Mouse (Mus musculus) stomach, embryonic 15.5 days (tissue): ENCODE data around the gene E2f2. TPM values are rescaled to one million over a fixed set of nuclear protein-coding genes. Genes with fewer than 3 reads are reported as not detected.

Experiments used
- ATAC-seq: fragments of 200-750 bp; cut with Nextera tagmentation; 2 replicates; pipeline ENCODE4 v1.8.0; 2017; ENCODE audit warnings: low read depth, moderate number of reproducible peaks, moderate TSS enrichment; ENCODE audit not compliant: insufficient read depth, low FRiP score
- H3K27ac ChIP-seq: fragments of 300-500 bp; sonication (generic); 2 replicates; pipeline ENCODE4 v1.5.1; 2015; ENCODE audit warnings: mild to moderate bottlenecking, inconsistent platforms
- H3K27me3 ChIP-seq: fragments of 300-500 bp; sonication (generic); replicated peaks from 2 replicates; pipeline ENCODE4 v1.6.1; 2015; ENCODE audit warnings: inconsistent platforms
- H3K36me3 ChIP-seq: fragments of 300-500 bp; sonication (generic); 2 replicates; pipeline ENCODE4 v1.6.1; 2015; ENCODE audit warnings: inconsistent platforms
- H3K4me1 ChIP-seq: fragments of 300-500 bp; sonication (generic); 2 replicates; pipeline ENCODE4 v1.6.1; 2015; ENCODE audit warnings: inconsistent platforms
- H3K4me2 ChIP-seq: fragments of 300-500 bp; sonication (generic); 2 replicates; pipeline ENCODE4 v1.6.1; 2015; ENCODE audit warnings: mild to moderate bottlenecking, inconsistent platforms
- H3K4me3 ChIP-seq: fragments of 300-500 bp; sonication (generic); replicated peaks from 2 replicates; pipeline ENCODE4 v1.5.1; 2015; ENCODE audit warnings: inconsistent platforms
- H3K9ac ChIP-seq: fragments of 300-500 bp; sonication (generic); 2 replicates; pipeline ENCODE4 v1.6.1; 2015; ENCODE audit warnings: inconsistent platforms
- H3K9me3 ChIP-seq: fragments of 300-500 bp; sonication (generic); 2 replicates; pipeline ENCODE4 v1.6.1; 2016; ENCODE audit warnings: inconsistent platforms
- WGBS: fragments of 180-500 bp; shearing (Covaris S2); methylation state at CpG from one replicate; pipeline ENCODE4 v1.1.7; 2015; 5-methylcytosine and 5-hydroxymethylcytosine counted together
- polyA plus RNA-seq: library from polyadenylated mRNA; unstranded; fragments of >200 nt; fragmentation: Nextera tagmentation; extraction: Ambion mirVana; gene quantifications from 2 replicates; pipeline ENCODE4 v1.2.1, GENCODE M21; 2015

The E2f2 gene
- polyA plus RNA-seq, 1 experiment from 2014 or later = 11.4 TPM

DNA sequence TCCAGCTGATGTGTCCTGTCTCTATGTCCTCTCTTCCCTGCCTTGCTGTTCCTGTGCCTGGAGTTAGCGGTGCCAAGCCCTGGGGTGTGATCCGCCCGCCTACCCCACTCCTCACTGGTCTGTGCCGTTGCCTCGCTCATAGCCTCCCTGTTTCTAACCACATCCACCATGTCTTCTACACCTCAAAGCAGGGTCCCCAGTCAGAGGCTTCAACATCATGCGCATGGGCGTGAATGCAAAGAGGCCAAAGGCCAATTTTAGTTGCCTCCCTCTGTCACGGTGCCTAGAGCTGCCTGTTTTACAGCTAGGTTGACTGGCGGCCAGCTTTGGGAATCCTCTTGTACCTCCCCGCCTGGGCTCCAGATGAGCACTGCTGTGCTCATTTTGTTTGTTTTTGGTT lies 24.0 kb downstream of the E2f2 start:
- WGBS = 78% methylated on average over 10 of the region's 10 CpGs
- Histone ChIP-seq H3K4me2 (no peak overlapping the region), H3K9me3 (no peaks in the 10 kb centered on the region), H3K36me3 (no peaks in the 10 kb centered on the region; the same call in 1 of the 2 replicates), H3K27me3 (no peaks in the 10 kb centered on the region), H3K4me1 (no peaks in the 10 kb centered on the region), H3K9ac (no peak overlapping the region), H3K27ac (no peak overlapping the region), H3K4me3 (no peak overlapping the region)
- ATAC-seq = no peak

DNA sequence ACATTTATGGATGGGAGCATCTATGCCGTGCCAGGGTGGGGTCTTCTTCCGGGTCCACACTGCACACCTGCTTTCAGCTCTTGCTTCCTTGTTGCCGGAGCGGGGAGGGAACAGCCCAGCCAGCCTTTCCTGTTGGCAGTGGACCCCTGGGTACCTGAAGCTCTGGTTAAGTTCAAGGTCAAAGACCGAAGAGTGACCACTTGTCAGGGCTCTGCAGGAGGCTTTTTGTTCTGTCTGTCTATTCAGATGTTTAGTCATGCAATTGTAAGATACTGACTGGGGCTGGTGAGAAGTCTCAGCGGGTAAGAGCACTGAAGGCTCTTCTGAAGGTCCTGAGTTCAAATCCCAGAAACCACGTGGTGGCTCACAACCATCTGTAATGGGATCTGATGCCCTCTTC lies 26.7 kb downstream of the E2f2 start:
- Histone ChIP-seq H3K4me3 (no peak overlapping the region), H3K9ac (no peak overlapping the region), H3K4me1 (peaks cover 4% of the 10 kb centered on the region; the same call in 1 of the 2 replicates), H3K27ac (no peak overlapping the region), H3K36me3 (no peaks in the 10 kb centered on the region; the same call in 1 of the 2 replicates), H3K27me3 (no peaks in the 10 kb centered on the region), H3K4me2 (no peak overlapping the region), H3K9me3 (no peaks in the 10 kb centered on the region)
- ATAC-seq = no peak
- WGBS = 80% methylated on average over 7 of the region's 7 CpGs

DNA sequence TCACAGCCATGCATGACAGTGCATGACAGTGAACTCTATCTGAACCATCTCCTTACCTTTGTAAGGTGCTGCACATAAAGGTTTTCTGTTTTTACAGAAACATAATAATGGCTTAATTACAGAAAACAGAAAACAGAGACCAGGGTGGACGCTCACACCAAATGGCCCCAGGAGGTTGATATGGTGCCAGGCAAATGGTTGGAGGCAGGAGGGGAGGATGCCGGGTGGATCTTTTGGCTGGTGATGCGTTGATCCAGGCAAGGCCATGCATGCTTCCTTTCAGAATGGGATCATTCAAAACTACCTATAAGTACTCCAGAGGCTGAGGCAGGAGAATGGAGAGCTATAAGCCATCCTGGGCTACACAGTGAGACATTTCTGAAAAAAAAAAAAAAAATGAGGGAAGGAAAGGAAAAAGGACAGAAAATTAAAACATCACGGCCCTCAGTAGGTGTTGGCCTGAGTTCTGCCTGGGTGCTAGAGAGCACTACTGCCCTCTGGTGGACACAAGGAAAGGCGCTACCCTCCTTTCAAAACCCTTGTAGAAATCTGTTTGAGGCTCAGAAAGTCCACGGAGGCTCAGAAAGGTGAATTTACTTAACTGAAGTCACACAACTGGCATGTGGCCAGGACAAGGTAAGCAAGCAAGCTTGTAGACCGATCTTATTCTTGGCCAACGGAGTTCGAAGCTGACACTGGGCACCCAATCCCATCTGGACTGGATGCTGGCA lies 27.5 kb downstream of the E2f2 start:
- H3K27ac ChIP-seq = no peak overlapping the region
- no peaks in the 10 kb centered on the region for H3K9me3 ChIP-seq
- H3K9ac ChIP-seq = no peak overlapping the region
- 29% methylated on average over 9 of the region's 9 CpGs for WGBS
- no peak overlapping the region for H3K4me3 ChIP-seq
- H3K27me3 ChIP-seq = no peaks in the 10 kb centered on the region
- peaks cover 4% of the 10 kb centered on the region; the same call in 1 of the 2 replicates for H3K4me1 ChIP-seq
- H3K36me3 ChIP-seq = no peaks in the 10 kb centered on the region
- no peak for ATAC-seq
- H3K4me2 ChIP-seq = no peak overlapping the region

DNA sequence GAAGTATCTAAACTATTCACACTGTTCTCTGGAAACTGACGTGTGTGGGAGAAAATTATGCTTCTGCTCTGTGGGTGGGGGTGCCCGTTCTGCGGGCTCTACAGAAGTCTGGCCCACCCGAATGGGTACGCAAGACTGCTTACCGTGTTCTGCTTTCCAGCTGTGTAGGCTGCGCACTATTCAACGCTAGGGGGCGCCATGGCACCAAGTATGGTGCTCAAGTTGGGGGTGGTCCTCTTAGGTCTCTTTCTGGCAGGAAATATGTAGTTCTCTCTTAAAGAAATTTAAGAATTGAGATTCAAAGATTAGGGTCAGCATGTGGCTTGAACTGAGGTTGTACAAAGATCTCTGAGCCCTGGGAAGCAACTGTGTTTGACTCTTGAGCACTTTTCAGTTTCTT lies 30.3 kb downstream of the E2f2 start:
- Histone ChIP-seq H3K4me2 (no peak overlapping the region), H3K9ac (no peak overlapping the region), H3K27me3 (no peaks in the 10 kb centered on the region), H3K4me3 (no peak overlapping the region), H3K36me3 (no peaks in the 10 kb centered on the region), H3K27ac (no peak overlapping the region), H3K9me3 (no peaks in the 10 kb centered on the region), H3K4me1 (peaks cover 12% of the 10 kb centered on the region)
- 4% methylated on average over 9 of the region's 9 CpGs for WGBS
- ATAC-seq = no peak

DNA sequence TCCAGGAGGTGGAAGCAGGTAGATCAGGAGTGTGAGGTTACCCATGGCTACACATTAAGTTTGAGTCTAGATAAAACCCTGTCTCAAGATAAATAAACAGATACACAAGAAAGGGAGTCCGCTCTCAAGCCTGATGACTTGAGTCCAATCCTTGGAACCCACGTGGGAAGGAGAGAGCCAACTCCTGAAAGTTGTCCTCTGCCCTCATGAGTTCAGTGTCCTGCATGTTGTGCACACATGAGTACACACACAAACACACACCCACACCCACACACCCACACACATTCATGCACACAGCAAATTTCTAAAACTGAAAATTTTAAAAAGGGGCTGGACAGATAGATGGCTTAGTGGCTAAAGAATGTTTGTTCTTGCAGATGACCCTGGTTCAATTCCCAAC lies 32.6 kb downstream of the E2f2 start:
- Histone ChIP-seq H3K27ac (no peak overlapping the region), H3K4me1 (peaks cover 24% of the 10 kb centered on the region), H3K27me3 (no peaks in the 10 kb centered on the region), H3K4me2 (no peak overlapping the region), H3K36me3 (no peaks in the 10 kb centered on the region), H3K4me3 (no peak overlapping the region), H3K9ac (no peak overlapping the region), H3K9me3 (no peaks in the 10 kb centered on the region)
- 61% methylated on average over 2 of the region's 2 CpGs for WGBS
- ATAC-seq = no peak

DNA sequence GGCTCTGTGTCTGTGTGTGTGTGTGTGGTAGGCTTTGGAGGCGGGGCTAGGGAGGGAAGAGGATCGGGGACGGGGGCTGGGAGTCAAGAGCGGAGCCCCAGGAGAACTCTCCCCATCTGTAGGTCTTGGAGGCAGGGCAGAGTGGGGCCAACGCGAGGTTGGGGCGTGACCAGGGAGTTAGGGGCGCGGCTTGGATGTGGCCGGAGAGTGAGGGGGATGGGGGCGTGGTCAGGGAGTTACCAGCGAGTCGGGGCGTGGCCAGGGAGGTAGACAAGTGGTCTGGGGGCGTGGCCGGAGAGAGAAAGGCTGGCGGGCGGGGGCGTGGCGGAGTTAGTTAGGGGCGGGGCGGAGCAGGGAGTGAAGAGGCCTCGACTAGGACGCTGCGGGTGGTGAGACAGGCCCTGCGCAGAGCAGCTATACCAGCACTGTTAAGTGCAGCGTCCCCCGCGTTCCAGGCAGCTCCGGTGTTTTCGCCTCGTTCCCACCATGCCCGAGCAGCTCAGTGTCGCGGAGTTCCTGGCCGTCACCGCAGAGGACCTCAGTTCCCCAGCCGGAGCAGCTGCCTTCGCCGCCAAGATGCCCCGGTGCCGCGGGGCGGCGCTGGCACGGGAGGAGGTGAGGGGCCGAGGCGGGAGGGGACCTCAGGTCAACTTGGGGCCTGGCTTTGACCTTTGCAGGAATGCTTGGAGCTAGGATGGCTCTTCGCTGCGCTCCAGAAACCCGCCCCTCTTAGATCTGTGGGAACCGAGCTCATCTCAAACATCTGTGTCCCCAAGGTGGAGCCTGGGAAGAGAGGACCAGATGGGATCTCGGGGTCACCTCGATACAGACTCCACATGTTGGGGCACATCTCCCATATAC lies 34.1 kb downstream of the E2f2 start, which contains the start of gene Asap3:
TSS of gene Asap3 (plus strand) at position 333 of the 861 bp plus-strand sequence.
- Histone ChIP-seq H3K27ac (peak within 1 kb of the TSS; percentile 73), H3K27me3 (no peaks in the 10 kb centered on the region), H3K4me3 (peak within 1 kb of the TSS; percentile 52), H3K4me1 (peaks cover 24% of the 10 kb centered on the region), H3K9ac (peak within 1 kb of the TSS; percentile 33), H3K36me3 (no peaks in the 10 kb centered on the region), H3K4me2 (peak within 1 kb of the TSS; percentile 95), H3K9me3 (no peaks in the 10 kb centered on the region)
- WGBS = under 1% methylated on average over 54 of the region's 54 CpGs
- ATAC-seq = peak; percentile 91

DNA sequence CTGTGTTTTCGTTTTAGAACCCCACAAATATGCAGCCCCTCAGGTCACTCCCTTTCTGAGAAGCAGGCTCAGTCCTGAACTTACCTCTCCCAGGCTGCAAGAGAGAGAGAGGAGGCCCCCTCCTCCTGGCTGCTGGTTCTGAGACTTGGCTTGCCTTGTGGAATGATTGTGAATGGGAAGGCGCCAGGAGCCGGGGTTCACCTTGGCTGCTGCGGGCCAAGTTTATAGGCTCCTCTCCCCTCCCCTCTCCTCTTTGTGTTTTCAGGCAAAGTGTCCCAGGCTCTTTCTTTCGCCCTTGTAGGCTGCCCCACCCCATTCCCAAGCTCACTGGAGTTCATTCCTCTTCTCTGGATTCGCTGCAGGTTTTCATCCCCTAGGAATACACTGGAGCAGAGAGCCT lies 34.7 kb downstream of the E2f2 start:
- peak overlapping the region; percentile 95 for H3K4me2 ChIP-seq
- WGBS = 3% methylated on average over 6 of the region's 6 CpGs
- peak overlapping the region; percentile 33; the same call in 1 of the 2 replicates for H3K9ac ChIP-seq
- H3K27ac ChIP-seq = peak overlapping the region; percentile 73
- H3K4me1 ChIP-seq = peaks cover 24% of the 10 kb centered on the region
- H3K4me3 ChIP-seq = peak overlapping the region; percentile 52
- no peaks in the 10 kb centered on the region for H3K27me3 ChIP-seq
- ATAC-seq = no peak
- no peaks in the 10 kb centered on the region for H3K36me3 ChIP-seq
- H3K9me3 ChIP-seq = no peaks in the 10 kb centered on the region

DNA sequence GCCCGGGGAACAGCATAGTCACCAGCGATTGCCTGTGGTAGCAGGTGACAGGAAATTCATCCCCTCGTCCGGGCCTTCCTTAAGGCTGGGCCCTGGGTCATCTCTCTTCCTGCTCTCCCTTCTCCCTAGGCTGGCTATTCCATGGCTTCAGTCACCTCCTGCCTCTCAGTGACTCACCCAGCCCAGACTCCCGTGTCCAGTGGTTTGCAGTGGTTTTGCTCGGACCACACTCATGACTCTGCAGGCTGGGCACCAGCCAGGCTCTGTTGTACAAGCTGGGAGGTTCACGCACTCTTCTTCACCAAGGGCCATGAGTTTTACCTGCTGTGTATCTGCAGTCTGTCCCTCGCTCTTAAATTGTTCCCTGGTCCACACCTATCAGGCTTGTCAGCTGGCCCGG lies 38.7 kb downstream of the E2f2 start:
- peaks cover 29% of the 10 kb centered on the region for H3K4me1 ChIP-seq
- H3K9ac ChIP-seq = no peak overlapping the region
- H3K36me3 ChIP-seq = no peaks in the 10 kb centered on the region
- no peak for ATAC-seq
- no peaks in the 10 kb centered on the region for H3K9me3 ChIP-seq
- WGBS = 81% methylated on average over 9 of the region's 9 CpGs
- no peak overlapping the region for H3K27ac ChIP-seq
- H3K4me2 ChIP-seq = no peak overlapping the region
- no peaks in the 10 kb centered on the region for H3K27me3 ChIP-seq
- H3K4me3 ChIP-seq = no peak overlapping the region

DNA sequence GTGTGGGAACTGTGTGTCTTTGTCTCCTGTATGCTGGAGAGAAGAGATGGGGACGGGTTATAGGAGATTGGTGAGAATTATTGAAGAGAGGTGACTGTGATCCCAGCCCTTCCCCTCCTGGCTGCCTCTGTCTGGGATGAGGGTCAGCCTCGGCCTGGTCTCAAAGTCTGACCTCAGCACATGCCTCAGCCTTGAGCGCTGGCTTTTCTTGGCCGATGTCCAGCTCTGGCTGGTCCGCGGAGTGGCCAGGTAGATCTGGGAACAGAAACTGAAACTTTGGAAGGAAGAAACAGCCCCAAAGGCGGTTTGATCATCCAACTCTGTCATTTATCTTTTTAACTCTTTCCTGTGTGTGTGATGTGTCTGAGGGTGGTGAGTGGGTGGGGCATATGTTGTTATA lies 41.4 kb downstream of the E2f2 start:
- no peak overlapping the region for H3K4me3 ChIP-seq
- ATAC-seq = no peak
- 58% methylated on average over 7 of the region's 7 CpGs for WGBS
- H3K9me3 ChIP-seq = no peaks in the 10 kb centered on the region
- H3K4me2 ChIP-seq = no peak overlapping the region
- peaks cover 25% of the 10 kb centered on the region for H3K4me1 ChIP-seq
- H3K27me3 ChIP-seq = no peaks in the 10 kb centered on the region
- no peak overlapping the region for H3K27ac ChIP-seq
- H3K9ac ChIP-seq = no peak overlapping the region
- no peaks in the 10 kb centered on the region for H3K36me3 ChIP-seq

DNA sequence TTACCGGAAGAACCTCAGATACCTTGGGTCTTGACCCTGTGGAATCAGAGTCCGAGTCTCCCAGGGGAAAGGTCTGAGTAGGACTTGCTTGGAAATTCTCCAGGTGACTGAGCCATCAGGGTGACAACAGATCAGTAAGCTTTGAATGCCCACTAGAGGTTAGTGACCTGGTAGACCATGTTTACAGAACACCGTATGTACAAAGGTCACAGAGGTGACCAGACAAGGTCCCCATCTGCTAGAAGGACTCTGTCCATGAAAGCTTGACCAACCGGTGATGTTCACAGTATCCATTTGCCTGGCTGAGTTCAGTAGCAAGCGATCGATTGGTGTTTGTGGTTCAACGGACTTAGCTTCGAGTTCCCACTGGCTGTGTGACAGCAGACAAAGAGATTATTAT lies 42.6 kb downstream of the E2f2 start:
- no peak overlapping the region for H3K4me3 ChIP-seq
- no peaks in the 10 kb centered on the region for H3K9me3 ChIP-seq
- H3K9ac ChIP-seq = no peak overlapping the region
- peaks cover 30% of the 10 kb centered on the region for H3K4me1 ChIP-seq
- no peak overlapping the region for H3K4me2 ChIP-seq
- 76% methylated on average over 8 of the region's 8 CpGs for WGBS
- H3K36me3 ChIP-seq = no peaks in the 10 kb centered on the region
- no peak overlapping the region for H3K27ac ChIP-seq
- ATAC-seq = no peak
- no peaks in the 10 kb centered on the region for H3K27me3 ChIP-seq

DNA sequence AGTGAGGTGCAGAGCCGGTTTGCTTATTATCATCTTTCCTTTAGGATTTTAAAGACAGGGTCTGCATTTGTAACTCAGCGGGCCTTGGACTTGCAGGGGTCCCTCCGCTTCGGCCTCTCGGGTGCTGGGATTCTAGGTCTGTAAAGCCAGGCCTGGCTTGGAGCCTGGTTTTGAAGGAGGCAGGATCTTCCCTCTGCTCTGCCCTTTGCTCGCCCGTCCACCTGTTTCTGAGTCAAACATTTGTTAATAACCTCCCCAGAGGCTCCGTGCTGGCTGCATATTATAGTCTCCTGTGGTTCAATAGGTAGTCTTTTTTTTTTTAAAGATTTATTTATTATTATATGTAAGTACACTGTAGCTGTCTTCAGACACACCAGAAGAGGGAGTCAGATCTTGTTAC lies 43.4 kb downstream of the E2f2 start:
- WGBS = 82% methylated on average over 8 of the region's 8 CpGs
- ATAC-seq = no peak
- no peak overlapping the region for H3K27ac ChIP-seq

DNA sequence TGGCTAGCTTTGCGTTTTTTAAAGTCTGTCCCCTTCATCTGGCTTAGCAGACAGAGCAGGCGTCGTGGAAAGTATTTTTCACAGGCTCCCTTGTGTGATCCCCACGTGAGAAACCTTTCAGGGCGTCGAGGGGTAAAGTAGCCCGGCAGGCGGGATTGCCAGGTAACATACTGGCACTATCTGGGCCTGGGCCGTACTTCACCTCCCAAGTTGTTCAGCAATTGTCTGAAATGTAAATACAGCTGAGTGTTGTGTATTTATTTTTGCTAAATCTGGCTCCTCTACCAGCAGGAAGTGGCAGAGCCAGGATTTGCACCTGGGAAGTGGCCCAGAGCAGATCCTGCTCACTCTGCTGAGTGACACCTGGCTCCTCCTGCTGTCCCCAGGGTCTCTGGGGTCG lies 44.9 kb downstream of the E2f2 start:
- peak overlapping the region; percentile 3; the same call in 1 of the 2 replicates for H3K27ac ChIP-seq
- no peak overlapping the region for H3K9ac ChIP-seq
- no peaks in the 10 kb centered on the region for H3K27me3 ChIP-seq
- no peaks in the 10 kb centered on the region for H3K9me3 ChIP-seq
- no peak for ATAC-seq
- WGBS = 36% methylated on average over 10 of the region's 10 CpGs
- H3K4me1 ChIP-seq = peaks cover 43% of the 10 kb centered on the region
- H3K4me3 ChIP-seq = no peak overlapping the region
- H3K4me2 ChIP-seq = no peak overlapping the region
- H3K36me3 ChIP-seq = no peaks in the 10 kb centered on the region

More for the DNA sequence above, 43.4 kb downstream of the E2f2 start:
- H3K4me3 ChIP-seq = no peak overlapping the region
- H3K36me3 ChIP-seq = no peaks in the 10 kb centered on the region
- H3K4me2 ChIP-seq = no peak overlapping the region
- peaks cover 37% of the 10 kb centered on the region for H3K4me1 ChIP-seq
- no peaks in the 10 kb centered on the region for H3K27me3 ChIP-seq
- H3K9me3 ChIP-seq = no peaks in the 10 kb centered on the region
- no peak overlapping the region for H3K9ac ChIP-seq
